Mouse (Mus musculus): ENCODE measurements around the gene Ccdc189. TPM values are rescaled to one million over a fixed set of nuclear protein-coding genes. Genes with fewer than 3 reads are reported as not detected.

Gene Ccdc189
- total RNA-seq, 2 experiments from 2014 or later, result 8.8 to 12.6 TPM

Other genes starting within 250 kb of the Ccdc189 start
- gene Zfp768, start 243.0 kb downstream of the Ccdc189 start, total RNA-seq (2021), result 10 to 100 TPM; 39.1 to 39.9 TPM
- gene Zfp747, start 212.5 kb downstream of the Ccdc189 start, total RNA-seq (2021), result 1 to 10 TPM; 4.6 to 5.8 TPM
- 1 to 10 TPM; 2.4 to 3.3 TPM for gene 9130019O22Rik, start 201.4 kb downstream of the Ccdc189 start, total RNA-seq (2021)
- 1 to 10 TPM; 3.8 to 4.0 TPM for gene E430018J23Rik, start 195.0 kb downstream of the Ccdc189 start, total RNA-seq (2021)
- 1 to 10 TPM; 3.4 to 4.1 TPM for gene Zfp764, start 181.8 kb downstream of the Ccdc189 start, total RNA-seq (2021)
- gene Zfp688, start 166.5 kb downstream of the Ccdc189 start, total RNA-seq (2021), result 1 to 10 TPM; 3.2 to 3.4 TPM
- gene Zfp689, start 139.4 kb downstream of the Ccdc189 start, total RNA-seq (2021), result 1 to 10 TPM; 1.4 to 1.6 TPM
- 10 to 100 TPM; 25.9 to 29.4 TPM for gene Prr14, start 129.0 kb downstream of the Ccdc189 start, total RNA-seq (2021)
- 10 to 100 TPM; 38.4 to 43.1 TPM for gene Fbrs, start 109.4 kb downstream of the Ccdc189 start, total RNA-seq (2021)
- gene Srcap, start 76.6 kb downstream of the Ccdc189 start, total RNA-seq (2021), result 10 to 100 TPM; 63.6 to 69.2 TPM
- 10 to 100 TPM; 13.5 to 13.9 TPM for gene Gm42715, start 69.0 kb downstream of the Ccdc189 start, total RNA-seq (2021)
- not detected for gene Tmem265, start 27.2 kb downstream of the Ccdc189 start, total RNA-seq (2021)
- gene Phkg2, start 15.3 kb downstream of the Ccdc189 start, total RNA-seq (2021), result 10 to 100 TPM; 19.2 to 20.2 TPM
- 10 to 100 TPM; 46.5 to 53.9 TPM for gene Rnf40, start 172 bp upstream of the Ccdc189 start, total RNA-seq (2021)
- 10 to 100 TPM; 28.8 to 29.1 TPM for gene Zfp629, start 27.2 kb upstream of the Ccdc189 start, total RNA-seq (2021)
- gene Bcl7c, start 120.3 kb upstream of the Ccdc189 start, total RNA-seq (2021), result 10 to 100 TPM; 33.5 to 47.3 TPM
- 1 to 10 TPM; 5.0 to 6.0 TPM for gene Ctf1, start 124.1 kb upstream of the Ccdc189 start, total RNA-seq (2021)
- gene Ctf2, start 143.6 kb upstream of the Ccdc189 start, total RNA-seq (2021), result not detected
- 1 to 10 TPM; 4.8 to 5.7 TPM for gene Fbxl19, start 155.9 kb upstream of the Ccdc189 start, total RNA-seq (2021)
- 10 to 100 TPM; 16.6 to 17.3 TPM for gene Orai3, start 181.2 kb upstream of the Ccdc189 start, total RNA-seq (2021)
- 10 to 100 TPM; 21.0 to 22.3 TPM for gene Setd1a, start 188.1 kb upstream of the Ccdc189 start, total RNA-seq (2021)
- 1 to 10 TPM; 2.7 to 3.0 TPM for gene Gm49388, start 197.0 kb upstream of the Ccdc189 start, total RNA-seq (2021)
- gene Hsd3b7, start 212.0 kb upstream of the Ccdc189 start, total RNA-seq (2021), result 10 to 100 TPM; 14.9 to 18.4 TPM
- 10 to 100 TPM; 66.7 to 68.1 TPM for gene Stx4a, start 235.7 kb upstream of the Ccdc189 start, total RNA-seq (2021)
- under 1 TPM; 0.65 to 0.83 TPM for gene Stx1b, start 236.0 kb upstream of the Ccdc189 start, total RNA-seq (2021)

Measured in heart, postnatal 14 days (tissue).